Mouse (Mus musculus) stomach, embryonic 16.5 days (tissue): ENCODE measurements at regions not wholly inside any gene's neighbourhood (a gene's known extent, or its start where the extent isn't known, plus 50 kb on each side); places are given as distances from the start of the nearest gene placed in this dataset.
A peak's percentile ranks its signal among the peaks of the same experiment; 100 is the strongest.

Source experiments
- ATAC-seq: fragments of 200-750 bp; cut with Nextera tagmentation; 2 replicates; pipeline ENCODE4 v1.8.0; 2017; ENCODE audit warnings: moderate number of reproducible peaks, moderate TSS enrichment; ENCODE audit not compliant: insufficient read depth, low FRiP score
- H3K27ac ChIP-seq: fragments of 300-500 bp; sonication (generic); 2 replicates; pipeline ENCODE4 v1.5.1; 2014; ENCODE audit warnings: low read length
- H3K27me3 ChIP-seq: fragments of 300-500 bp; sonication (generic); 2 replicates; pipeline ENCODE4 v1.6.1; 2014; ENCODE audit warnings: low read length, control low read depth, mixed read lengths; ENCODE audit not compliant: control insufficient read depth, insufficient read depth
- H3K36me3 ChIP-seq: fragments of 300-500 bp; sonication (generic); 2 replicates; pipeline ENCODE4 v1.6.1; 2014; ENCODE audit warnings: low read length; ENCODE audit not compliant: control insufficient read depth, insufficient read depth
- H3K4me1 ChIP-seq: fragments of 300-500 bp; sonication (generic); 2 replicates; pipeline ENCODE4 v1.6.1; 2014; ENCODE audit warnings: low read length, control low read depth, mixed read lengths; ENCODE audit not compliant: control insufficient read depth, insufficient read depth
- H3K4me2 ChIP-seq: fragments of 300-500 bp; sonication (generic); 2 replicates; pipeline ENCODE4 v1.6.1; 2014; ENCODE audit warnings: low read depth, low read length, mixed read lengths
- H3K4me3 ChIP-seq: fragments of 300-500 bp; sonication (generic); replicated peaks from 2 replicates; pipeline ENCODE4 v1.5.1; 2014; ENCODE audit warnings: mild to moderate bottlenecking, low read length
- H3K9ac ChIP-seq: fragments of 300-500 bp; sonication (generic); 2 replicates; pipeline ENCODE4 v1.6.1; 2014; ENCODE audit warnings: low read length
- H3K9me3 ChIP-seq: fragments of 300-500 bp; sonication (generic); replicated peaks from 2 replicates; pipeline ENCODE4 v1.6.1; 2016; ENCODE audit warnings: low read length, control low read depth; ENCODE audit not compliant: control insufficient read depth
- whole genome bisulfite sequencing: fragments of 180-500 bp; shearing (Covaris S2); extraction: QIAGEN DNeasy Blood & Tissue Kit; methylation state at CpG from one replicate; pipeline ENCODE4 v1.1.7; 2014; 5-methylcytosine and 5-hydroxymethylcytosine counted together

DNA sequence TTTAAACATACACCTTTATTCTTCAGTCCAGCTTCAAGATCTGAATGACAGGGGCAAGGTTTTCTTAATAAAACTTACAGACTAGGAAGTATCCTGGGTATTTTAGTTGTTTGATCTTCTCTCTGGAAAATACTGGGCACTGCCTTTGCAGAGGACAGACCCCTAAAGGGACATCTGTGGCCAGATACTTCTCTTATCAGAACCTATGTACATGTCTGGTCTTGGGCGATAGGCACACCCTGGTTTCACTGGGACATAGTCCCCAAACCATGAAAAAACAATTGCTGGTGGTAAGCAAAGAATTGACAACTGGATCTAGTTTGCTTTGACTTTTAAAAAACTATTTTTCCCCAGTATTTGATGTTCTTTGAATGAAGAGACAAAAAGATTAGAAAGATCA lies 189.5 kb upstream of the Veph1 start:
- H3K4me3 ChIP-seq = no peak overlapping the region
- no peak overlapping the region for H3K9ac ChIP-seq
- H3K27ac ChIP-seq = no peak overlapping the region
- no peak overlapping the region for H3K4me2 ChIP-seq
- 61% methylated on average over 1 of the region's 1 CpGs for WGBS
- ATAC-seq = peak; percentile 56; the same call in 1 of the 2 replicates
- H3K36me3 ChIP-seq = no peaks in the 10 kb centered on the region
- no peaks in the 10 kb centered on the region for H3K27me3 ChIP-seq
- no peaks in the 10 kb centered on the region for H3K4me1 ChIP-seq
- H3K9me3 ChIP-seq = no peaks in the 10 kb centered on the region

DNA sequence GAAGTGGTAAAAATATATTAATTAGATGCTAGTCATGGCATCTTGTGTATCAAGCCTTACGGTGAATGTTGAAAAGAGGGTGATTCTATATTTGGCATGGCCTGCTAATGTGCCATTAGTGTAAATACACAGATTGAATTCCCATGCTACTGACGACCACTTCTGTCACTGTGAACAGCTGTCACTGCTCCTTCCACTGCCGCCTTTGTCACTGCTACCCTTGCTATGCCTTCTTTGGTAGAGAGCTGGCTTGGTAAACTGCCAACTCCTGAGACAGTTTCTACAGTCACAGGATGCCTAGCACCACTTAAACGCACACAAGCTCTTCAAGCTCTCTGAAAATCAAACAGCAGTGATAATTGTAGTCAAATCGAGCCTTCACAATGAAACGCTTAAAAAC lies 184.1 kb upstream of the Veph1 start:
- H3K4me3 ChIP-seq = no peak overlapping the region
- H3K9ac ChIP-seq = no peak overlapping the region
- 53% methylated on average over 6 of the region's 6 CpGs for WGBS
- H3K27ac ChIP-seq = no peak overlapping the region
- H3K4me1 ChIP-seq = no peaks in the 10 kb centered on the region
- no peaks in the 10 kb centered on the region for H3K36me3 ChIP-seq
- H3K4me2 ChIP-seq = no peak overlapping the region
- no peaks in the 10 kb centered on the region for H3K27me3 ChIP-seq
- no peak for ATAC-seq
- no peaks in the 10 kb centered on the region for H3K9me3 ChIP-seq

DNA sequence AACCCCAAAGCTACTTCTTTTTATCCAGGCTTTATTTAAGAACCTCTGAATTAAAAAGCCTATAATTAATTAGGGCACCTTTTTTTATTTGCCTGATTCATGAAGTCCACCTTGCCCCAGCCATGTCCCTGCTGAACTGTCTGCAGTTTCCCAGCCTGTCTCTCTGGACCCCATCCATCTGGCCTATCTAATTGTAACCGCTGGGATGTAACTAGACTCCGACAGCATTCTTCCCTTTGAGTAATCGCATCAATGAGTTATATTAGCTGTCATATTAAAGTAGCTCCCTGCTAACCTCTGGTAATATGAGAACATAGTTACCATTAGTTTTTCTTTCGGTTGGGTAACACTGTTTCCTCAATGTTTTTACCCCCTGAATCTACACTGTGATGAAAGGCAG lies 182.6 kb upstream of the Veph1 start:
- no peak overlapping the region for H3K27ac ChIP-seq
- H3K9ac ChIP-seq = no peak overlapping the region
- WGBS = 42% methylated on average over 4 of the region's 4 CpGs
- no peaks in the 10 kb centered on the region for H3K9me3 ChIP-seq
- H3K4me2 ChIP-seq = no peak overlapping the region
- no peak overlapping the region for H3K4me3 ChIP-seq
- no peaks in the 10 kb centered on the region for H3K36me3 ChIP-seq
- ATAC-seq = no peak
- H3K27me3 ChIP-seq = no peaks in the 10 kb centered on the region
- H3K4me1 ChIP-seq = no peaks in the 10 kb centered on the region

DNA sequence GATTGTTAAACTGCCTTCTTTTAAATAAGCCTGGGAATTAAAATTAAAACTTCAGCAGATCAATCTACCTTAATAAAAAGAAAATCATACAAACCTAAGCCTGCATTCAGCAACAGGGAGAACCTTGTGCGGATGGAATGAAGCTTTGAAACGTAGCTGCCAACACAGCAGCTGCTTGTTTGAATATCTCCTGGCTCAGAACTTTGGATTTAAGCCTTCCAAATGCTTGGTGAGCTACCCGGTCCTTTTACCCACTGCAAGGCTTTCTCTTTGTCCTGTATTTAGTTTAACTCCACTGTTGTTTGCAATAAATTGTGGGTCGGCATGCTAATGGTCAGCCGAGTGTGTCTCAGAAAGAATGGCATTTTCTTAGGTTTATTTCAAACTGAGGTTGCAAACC lies 169.7 kb upstream of the Veph1 start:
- H3K9ac ChIP-seq = no peak overlapping the region
- H3K27me3 ChIP-seq = no peaks in the 10 kb centered on the region
- H3K27ac ChIP-seq = no peak overlapping the region
- no peak overlapping the region for H3K4me2 ChIP-seq
- no peaks in the 10 kb centered on the region for H3K9me3 ChIP-seq
- ATAC-seq = no peak
- H3K4me3 ChIP-seq = no peak overlapping the region
- H3K4me1 ChIP-seq = no peaks in the 10 kb centered on the region
- H3K36me3 ChIP-seq = no peaks in the 10 kb centered on the region
- 67% methylated on average over 5 of the region's 5 CpGs for WGBS

DNA sequence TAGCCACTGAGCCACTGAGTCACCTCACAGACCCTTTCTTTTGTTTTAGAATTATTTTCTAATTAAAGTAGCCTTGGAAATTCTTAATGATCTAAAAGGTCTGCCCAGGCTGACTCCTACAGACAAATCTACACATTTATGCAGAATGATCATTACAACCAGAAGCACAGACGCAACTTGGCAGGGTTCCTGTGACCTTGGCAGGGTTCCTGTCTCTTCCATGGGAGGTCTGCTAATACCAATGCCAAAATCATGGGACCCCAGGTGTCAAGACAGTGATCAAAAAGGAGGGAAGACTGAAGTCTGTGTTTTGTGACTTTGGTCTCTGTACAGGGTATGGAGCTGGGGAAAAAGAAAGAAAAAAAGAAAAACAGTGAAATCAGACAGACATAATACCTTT lies 168.7 kb upstream of the Veph1 start:
- 71% methylated on average over 1 of the region's 1 CpGs for WGBS
- H3K4me1 ChIP-seq = no peaks in the 10 kb centered on the region
- H3K9ac ChIP-seq = no peak overlapping the region
- no peaks in the 10 kb centered on the region for H3K36me3 ChIP-seq
- no peak overlapping the region for H3K4me2 ChIP-seq
- no peak for ATAC-seq
- H3K4me3 ChIP-seq = no peak overlapping the region
- H3K9me3 ChIP-seq = no peaks in the 10 kb centered on the region
- H3K27me3 ChIP-seq = no peaks in the 10 kb centered on the region
- no peak overlapping the region for H3K27ac ChIP-seq

DNA sequence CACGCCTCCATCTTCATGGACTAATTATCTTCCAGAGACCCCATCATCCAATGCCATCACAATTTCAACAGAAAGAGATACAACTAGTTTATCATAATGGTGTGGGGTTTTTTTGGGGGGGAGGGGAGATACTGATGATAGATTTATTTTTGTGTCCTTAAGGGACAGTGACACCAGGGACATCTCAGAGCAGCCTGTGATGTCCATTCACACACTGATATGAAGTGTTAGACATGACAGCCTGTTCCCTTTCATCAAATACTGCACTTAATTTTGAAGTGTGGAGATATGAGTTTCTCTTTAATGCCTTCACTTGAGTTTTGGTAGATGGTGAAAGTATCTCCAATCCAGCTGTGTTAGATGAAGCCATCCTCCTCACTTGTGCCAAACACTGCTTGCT lies 165.7 kb upstream of the Veph1 start:
- Histone ChIP-seq H3K27me3 (no peaks in the 10 kb centered on the region), H3K36me3 (no peaks in the 10 kb centered on the region), H3K27ac (no peak overlapping the region), H3K4me2 (no peak overlapping the region), H3K4me1 (no peaks in the 10 kb centered on the region), H3K9me3 (no peaks in the 10 kb centered on the region), H3K9ac (no peak overlapping the region), H3K4me3 (no peak overlapping the region)
- 82% methylated on average over 1 of the region's 1 CpGs for WGBS
- no peak for ATAC-seq

DNA sequence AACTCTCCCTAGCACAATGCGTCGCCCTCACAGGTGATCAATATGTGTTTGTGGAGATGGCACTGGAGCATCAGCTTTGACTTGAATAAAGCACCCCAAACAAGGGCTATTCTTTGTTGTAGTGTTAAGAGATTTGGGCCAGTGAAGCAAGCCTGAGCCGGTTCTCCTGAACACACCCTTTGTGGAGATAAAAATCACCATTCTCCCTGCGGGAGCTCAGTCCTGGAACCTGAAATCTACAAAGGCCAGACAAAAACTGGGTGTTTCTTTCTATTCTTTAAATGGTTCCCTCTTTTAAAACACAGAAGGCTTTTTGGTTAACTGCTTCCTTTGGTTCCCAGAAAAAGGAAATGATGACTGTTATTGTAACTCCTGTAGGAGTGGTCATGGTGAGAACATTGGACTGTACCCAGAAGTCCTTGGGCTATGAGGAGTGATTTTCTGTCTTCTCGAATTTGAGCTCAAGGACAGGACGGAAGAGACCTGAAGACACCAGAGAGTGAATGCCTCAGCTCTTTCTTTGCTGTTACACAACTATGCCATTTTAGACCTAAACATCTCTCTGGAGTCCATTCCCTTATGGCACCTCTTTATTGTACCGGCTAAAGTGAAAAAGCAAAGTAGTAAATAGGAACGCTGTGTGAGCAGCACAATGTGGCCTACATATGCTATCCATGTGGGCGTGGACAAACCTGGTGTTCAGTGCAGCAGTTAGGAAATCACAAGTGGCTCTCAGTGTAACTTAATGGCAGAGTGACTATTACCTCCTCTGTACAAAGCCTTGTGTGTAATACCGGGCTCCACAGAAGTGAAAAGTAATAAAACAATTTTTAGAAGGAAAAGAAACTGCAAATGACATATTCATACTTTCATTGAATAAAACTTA lies 149.9 kb upstream of the Veph1 start:
- Histone ChIP-seq H3K4me3 (no peak overlapping the region), H3K27me3 (no peaks in the 10 kb centered on the region)
- 85% methylated on average over 10 of the region's 10 CpGs for WGBS

DNA sequence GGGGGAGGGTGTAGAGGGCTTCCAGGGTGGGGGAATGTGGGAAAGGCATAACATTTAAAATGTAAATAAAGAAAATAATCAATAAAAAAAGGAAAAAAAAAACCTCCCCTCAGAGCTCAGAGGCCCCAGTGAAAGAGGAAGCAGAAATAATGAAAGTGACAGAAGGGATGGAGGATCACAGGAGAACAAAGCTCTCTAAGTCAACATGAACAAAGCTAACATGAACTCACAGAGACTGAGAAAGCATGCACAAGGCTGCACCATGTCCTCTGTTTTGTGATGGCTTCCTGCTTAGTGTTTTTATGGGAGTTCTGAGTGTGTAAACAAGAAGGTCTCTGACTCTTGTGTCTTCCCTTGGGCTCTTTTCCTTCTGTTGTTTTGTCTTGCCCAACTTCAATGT lies 136.6 kb upstream of the Veph1 start:
- Histone ChIP-seq H3K27ac (no peak overlapping the region), H3K9me3 (no peaks in the 10 kb centered on the region), H3K27me3 (no peaks in the 10 kb centered on the region), H3K36me3 (no peaks in the 10 kb centered on the region), H3K4me3 (no peak overlapping the region), H3K9ac (no peak overlapping the region), H3K4me2 (no peak overlapping the region), H3K4me1 (no peaks in the 10 kb centered on the region)
- no peak for ATAC-seq

More for the DNA sequence above, 149.9 kb upstream of the Veph1 start:
- no peak overlapping the region for H3K9ac ChIP-seq
- no peaks in the 10 kb centered on the region for H3K4me1 ChIP-seq
- no peak overlapping the region for H3K27ac ChIP-seq
- no peak overlapping the region for H3K4me2 ChIP-seq
- no peak for ATAC-seq
- no peaks in the 10 kb centered on the region for H3K36me3 ChIP-seq
- H3K9me3 ChIP-seq = no peaks in the 10 kb centered on the region

DNA sequence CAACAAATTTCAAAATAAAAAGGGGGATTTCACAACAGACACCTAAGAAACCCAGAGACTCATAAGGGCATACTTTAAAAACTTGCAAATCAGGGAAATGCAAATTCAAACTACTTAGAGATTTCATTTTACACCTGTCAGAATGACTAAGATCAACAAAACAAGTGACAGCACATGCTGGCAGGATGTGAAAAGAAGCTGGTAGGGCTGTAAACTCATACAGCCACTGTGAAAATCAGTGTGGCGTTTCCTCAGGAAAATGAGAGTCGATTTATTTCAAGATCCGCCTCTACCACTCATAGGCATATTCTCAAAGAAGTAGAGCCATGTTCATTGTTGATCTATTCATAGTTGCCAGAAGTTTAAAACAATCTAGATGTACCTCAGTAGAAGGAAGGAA lies 133.6 kb upstream of the Veph1 start:
- Histone ChIP-seq H3K4me2 (no peak overlapping the region), H3K4me1 (no peaks in the 10 kb centered on the region), H3K27ac (no peak overlapping the region), H3K27me3 (no peaks in the 10 kb centered on the region), H3K4me3 (no peak overlapping the region), H3K9ac (no peak overlapping the region), H3K9me3 (no peaks in the 10 kb centered on the region), H3K36me3 (no peaks in the 10 kb centered on the region)
- 84% methylated on average over 3 of the region's 3 CpGs for WGBS
- no peak for ATAC-seq
